In the genomic region with DNA sequence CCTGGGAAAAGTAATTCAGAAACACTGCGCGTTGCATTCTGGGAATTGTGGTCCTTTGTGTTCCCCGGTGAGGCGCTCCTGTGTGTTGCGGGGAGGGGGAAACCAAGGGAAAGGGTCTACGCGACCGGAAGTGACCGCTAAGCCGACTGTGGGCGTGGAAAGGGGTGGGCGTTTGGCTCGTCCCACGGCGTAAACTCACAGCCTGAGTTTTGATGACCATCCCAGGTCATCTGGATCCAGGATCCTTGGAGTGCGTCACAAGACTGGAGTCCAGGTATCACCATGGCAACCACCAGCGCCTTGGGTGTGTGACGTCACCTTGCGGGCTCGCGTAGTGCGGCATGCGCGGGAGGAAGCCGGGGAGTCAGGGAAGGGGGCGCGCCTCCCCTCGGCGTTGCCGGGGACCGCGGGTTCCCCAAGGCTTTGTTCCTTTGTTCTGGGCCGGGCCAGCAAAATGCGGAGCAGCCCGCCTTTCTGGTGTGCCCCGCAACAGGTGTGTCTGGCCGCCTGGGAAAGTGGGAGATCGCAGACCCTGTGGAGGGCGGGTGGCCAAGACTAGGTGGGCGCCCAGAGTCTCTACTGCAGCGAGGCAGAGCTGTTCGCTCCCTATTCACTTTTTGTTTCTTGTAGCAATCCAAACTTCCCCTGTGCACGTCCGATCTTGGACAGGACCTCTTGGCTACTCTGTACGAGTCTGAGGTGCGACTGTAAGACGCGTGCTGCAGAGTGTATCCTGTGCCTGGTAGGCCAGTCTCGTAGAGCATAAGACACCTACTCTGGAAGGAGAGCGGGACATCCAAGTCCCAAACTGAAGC, we compare ENCODE assay signal across 8 mouse cellular contexts. TPM values are rescaled to one million over a fixed set of nuclear protein-coding genes. Genes with fewer than 3 reads are reported as not detected.
A peak's percentile ranks its signal among the peaks of the same experiment; 100 is the strongest.
DNase-seq lines count a peak whose midpoint lies in the region; ATAC-seq and TF ChIP-seq lines count a peak whose summit lies in the region.

Gene Zfp184, plus strand, starts transcription at position 169 of the 815 bp plus-strand sequence.

- peak within 1 kb of the TSS; percentile 97 for H3K4me3 ChIP-seq in cerebellum, adult 2 months (replicated peaks; ENCODE audit: insufficient read depth, low read depth, low read length)
- H3K4me3 ChIP-seq in forebrain, postnatal 0 days (ENCODE audit: low read depth, low read length), result peak within 1 kb of the TSS; percentile 89
- H3K4me3 ChIP-seq in lung, embryonic 14.5 days (ENCODE audit: low read depth, low read length), result peak within 1 kb of the TSS; percentile 78
- peak within 1 kb of the TSS; percentile 83 for H3K4me3 ChIP-seq in olfactory bulb, adult 2 months (ENCODE audit: insufficient read depth, low read depth, low read length)

- no peaks in the 10 kb centered on the region for H3K27me3 ChIP-seq in cerebellum, adult 2 months (ENCODE audit: control insufficient read depth, insufficient read depth, low read length)
- no peaks in the 10 kb centered on the region for H3K27me3 ChIP-seq in forebrain, postnatal 0 days (ENCODE audit: insufficient read depth, low read length)
- no peaks in the 10 kb centered on the region for H3K27me3 ChIP-seq in lung, embryonic 14.5 days (ENCODE audit: insufficient read depth, low read length)

- no peak for TF ChIP-seq CTCF in cerebellum, adult 2 months (IDR thresholded peaks at IDR 0.05; ENCODE audit: borderline replicate concordance, insufficient read depth, low read depth, low read length)
- peak; percentile 56 for TF ChIP-seq CTCF in forebrain, postnatal 0 days (IDR thresholded peaks at IDR 0.05; ENCODE audit: low read depth)
- peak; percentile 52 for TF ChIP-seq CTCF in lung, embryonic 14.5 days (IDR thresholded peaks at IDR 0.05; ENCODE audit: low read depth)
- TF ChIP-seq CTCF in olfactory bulb, adult 2 months (IDR thresholded peaks at IDR 0.05; ENCODE audit: insufficient read depth, low read depth, low read length), result no peak

- peak; percentile 90 for ATAC-seq in forebrain, postnatal 0 days
- ATAC-seq in lung, embryonic 14.5 days (ENCODE audit: insufficient read depth), result peak; percentile 92

- no peaks in the 10 kb centered on the region for H3K9me3 ChIP-seq in forebrain, postnatal 0 days (ENCODE audit: low read length)
- H3K9me3 ChIP-seq in lung, embryonic 14.5 days (ENCODE audit: low read depth, low read length), result no peaks in the 10 kb centered on the region

- H3K27ac ChIP-seq in cerebellum, adult 2 months (ENCODE audit: insufficient read depth, low read length), result no peak within 1 kb of the TSS
- H3K27ac ChIP-seq in forebrain, postnatal 0 days (ENCODE audit: low read depth, low read length), result peak within 1 kb of the TSS; percentile 79
- H3K27ac ChIP-seq in lung, embryonic 14.5 days (ENCODE audit: low read depth), result peak within 1 kb of the TSS; percentile 92
- no peak within 1 kb of the TSS for H3K27ac ChIP-seq in olfactory bulb, adult 2 months (ENCODE audit: insufficient read depth, low read depth, low read length)

- H3K4me1 ChIP-seq in cerebellum, adult 2 months (ENCODE audit: control insufficient read depth, insufficient read depth, low read length), result no peaks in the 10 kb centered on the region
- no peaks in the 10 kb centered on the region for H3K4me1 ChIP-seq in forebrain, postnatal 0 days (ENCODE audit: insufficient read depth)
- no peaks in the 10 kb centered on the region for H3K4me1 ChIP-seq in lung, embryonic 14.5 days (ENCODE audit: insufficient read depth)
- H3K4me1 ChIP-seq in olfactory bulb, adult 2 months (ENCODE audit: control insufficient read depth, insufficient read depth, low read length), result peaks cover 5% of the 10 kb centered on the region; the same call in 1 of the 2 replicates

- H3K9ac ChIP-seq in forebrain, postnatal 0 days, result peak within 1 kb of the TSS; percentile 92
- peak within 1 kb of the TSS; percentile 85 for H3K9ac ChIP-seq in lung, embryonic 14.5 days

- peak within 1 kb of the TSS; percentile 79 for H3K4me2 ChIP-seq in forebrain, postnatal 0 days (ENCODE audit: low read depth)
- peak within 1 kb of the TSS; percentile 67 for H3K4me2 ChIP-seq in lung, embryonic 14.5 days

- no peak for TF ChIP-seq POLR2A in cerebellum, adult 2 months (IDR thresholded peaks at IDR 0.05; ENCODE audit: borderline replicate concordance, insufficient read depth, low read length)
- TF ChIP-seq POLR2A in olfactory bulb, adult 2 months (IDR thresholded peaks at IDR 0.05; ENCODE audit: insufficient read depth, low read depth, low read length), result no peak

- H3K36me3 ChIP-seq in forebrain, postnatal 0 days (ENCODE audit: insufficient read depth), result peaks cover 14% of the 10 kb centered on the region
- H3K36me3 ChIP-seq in lung, embryonic 14.5 days (ENCODE audit: insufficient read depth), result peaks cover 23% of the 10 kb centered on the region

- peak; percentile 85 for DNase-seq in MEL-GATA-1-ER (ENCODE audit: extremely low read depth, low read depth)
- DNase-seq in cerebellum, adult 2 months, result peak; percentile 91 to 93
- DNase-seq in forebrain, postnatal 0 days, result peak; percentile 97
- DNase-seq in heart, postnatal 4 days, result peak; percentile 89
- DNase-seq in layer of hippocampus, adult 8-10 months (ENCODE audit: low spot score in 2 of 2), result peak; percentile 87 to 89
- DNase-seq in lung, embryonic 14.5 days, result peak; percentile 98
- DNase-seq in thymus, adult 18-20 months, result peak; percentile 79 to 87

- under 1% methylated on average over 50 of the region's 50 CpGs for WGBS in cerebellum, adult 2 months
- 2% methylated on average over 50 of the region's 50 CpGs for WGBS in forebrain, postnatal 0 days
- under 1% methylated on average over 50 of the region's 50 CpGs for WGBS in lung, embryonic 14.5 days
- WGBS in olfactory bulb, adult 2 months, result under 1% methylated on average over 50 of the region's 50 CpGs

RNA-seq across cellular contexts. Expression of gene Zfp184, which starts in this region (rescaled TPM):
- 0.95 and 1.0 TPM in 2 replicates for polyA plus RNA-seq in cerebellum, adult 2 months (2012; rRNA removed)
- total RNA-seq in forebrain, postnatal 0 days (2014; rRNA removed), result 20.7 and 21.6 TPM in 2 replicates
- polyA plus RNA-seq in forebrain, postnatal 0 days (2015; fragmentation: Nextera tagmentation; extraction: Ambion mirVana), result 15.3 and 17.2 TPM in 2 replicates
- total RNA-seq in heart, postnatal 4 days (2021), result 1 to 10 TPM; 3.9 TPM
- total RNA-seq in layer of hippocampus, adult 8-10 months (2022), result 1 to 10 TPM; 1.9 to 4.5 (median 2.9) TPM
- 16.0 and 16.4 TPM in 2 replicates for polyA plus RNA-seq in lung, embryonic 14.5 days (2014; fragmentation: Nextera tagmentation; extraction: Ambion mirVana)
- not detected in 2 replicates for polyA plus RNA-seq in olfactory bulb, adult 2 months (2012; ENCODE audit: insufficient read depth, insufficient read length, low replicate concordance, missing spikeins)

Comparison
In these comparisons a context has a peak if more than half of its experiments do, and no peak if none do; other contexts are left out.
1. H3K27ac ChIP-seq: peak in forebrain, postnatal 0 days (single experiment) and lung, embryonic 14.5 days (single experiment); none in cerebellum, adult 2 months (single experiment) and olfactory bulb, adult 2 months (single experiment).
2. CTCF ChIP-seq: peak in forebrain, postnatal 0 days (single experiment) and lung, embryonic 14.5 days (single experiment); none in cerebellum, adult 2 months (single experiment) and olfactory bulb, adult 2 months (single experiment).
3. Peak in every context shown above with its lines, with median percentiles within 50 percentile points of each other: DNase-seq and H3K4me3 ChIP-seq.